Mouse (Mus musculus): ENCODE data around the gene Clec10a. TPM values are rescaled to one million over a fixed set of nuclear protein-coding genes. Genes with fewer than 3 reads are reported as not detected.

Gene Clec10a
- 10 to 100 TPM; 13.5 to 18.3 TPM for total RNA-seq (2023)

DNA sequence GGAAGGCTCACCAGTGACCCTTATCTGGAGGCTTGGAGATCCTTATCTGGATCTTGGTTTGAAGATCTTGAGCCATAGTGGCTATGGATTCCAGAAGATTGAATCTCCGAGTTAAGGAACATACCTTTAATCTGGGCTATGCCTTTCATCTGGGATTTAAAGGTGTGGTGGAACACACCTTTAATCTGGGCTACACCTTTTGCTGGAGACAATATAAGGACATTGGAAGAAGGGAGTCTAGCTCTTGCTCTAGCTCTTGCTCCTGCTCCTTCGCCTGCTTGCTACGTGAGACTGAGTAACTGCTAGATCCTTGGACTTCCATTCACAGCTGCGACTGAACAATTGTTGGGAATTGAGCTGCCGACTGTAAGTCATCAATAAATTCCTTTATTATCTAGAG is at the start of gene Clec10a:
Gene Clec10a (plus strand): TSS at position 301 of the 400 bp plus-strand sequence.

DNA sequence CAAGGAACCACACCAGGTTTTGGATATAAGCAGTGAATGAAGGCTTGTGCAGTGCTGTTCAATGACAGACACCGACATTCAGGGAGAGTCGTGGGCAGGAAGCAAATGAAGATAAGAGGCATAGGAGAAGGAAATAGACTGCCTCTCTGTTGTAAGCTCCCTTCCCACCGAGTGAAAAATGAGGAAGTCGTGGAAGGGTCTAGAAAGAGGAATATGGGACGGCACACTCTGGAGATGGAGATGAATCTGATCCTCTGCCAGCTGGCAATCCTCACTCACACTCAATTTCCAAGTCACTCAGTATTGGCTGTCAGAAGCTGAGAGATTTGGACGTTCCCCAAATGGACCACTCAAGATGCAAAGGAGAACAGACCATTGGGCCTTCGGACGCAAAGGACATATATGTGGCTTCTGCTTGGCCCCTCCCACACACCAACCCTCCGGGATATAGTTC is 26.0 kb upstream of the Clec10a start, which contains the start of gene Mgl2:
Gene Mgl2 (plus strand): TSS at position 404 of the 454 bp plus-strand sequence.

DNA sequence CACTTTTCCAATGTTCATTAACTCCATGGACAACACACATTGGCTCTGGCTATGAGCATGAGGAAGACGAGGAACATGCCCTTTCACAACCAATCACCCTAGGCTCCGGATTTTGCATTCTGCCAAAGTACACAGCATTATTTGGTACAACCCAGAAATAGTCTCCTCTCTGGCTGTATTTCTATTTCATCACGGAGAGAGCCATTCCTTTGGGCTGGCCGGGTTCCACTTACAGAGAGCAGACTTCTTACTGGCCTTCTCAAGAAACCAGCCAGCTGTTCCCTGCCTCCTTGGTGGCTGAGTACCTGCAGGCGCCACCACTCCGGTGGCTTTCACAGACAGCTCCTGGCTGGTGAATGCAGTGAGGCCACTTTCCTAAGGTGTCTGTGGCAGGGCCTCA is 56.4 kb downstream of the Clec10a start, which contains the start of gene Slc16a11:
Gene Slc16a11 (plus strand): TSS at position 330 of the 400 bp plus-strand sequence.

Other genes with a start within 250 kb of the Clec10a start
- 10 to 100 TPM; 75.4 to 79.7 TPM for gene Gps2, start 242.3 kb upstream of the Clec10a start, total RNA-seq (2023)
- 100 to 1,000 TPM; 498 to 503 TPM for gene Eif5a, start 234.2 kb upstream of the Clec10a start, total RNA-seq (2023)
- gene Ybx2, start 220.4 kb upstream of the Clec10a start, total RNA-seq (2023) = not detected
- gene Slc2a4, start 208.0 kb upstream of the Clec10a start, total RNA-seq (2023) = under 1 TPM; 0.55 to 0.60 TPM
- not detected for gene Cldn7, start 191.4 kb upstream of the Clec10a start, total RNA-seq (2023)
- 10 to 100 TPM; 65.2 to 68.4 TPM for gene Ctdnep1, start 175.0 kb upstream of the Clec10a start, total RNA-seq (2023)
- gene Elp5, start 173.7 kb upstream of the Clec10a start, total RNA-seq (2023) = 10 to 100 TPM; 25.3 to 27.8 TPM
- 100 to 1,000 TPM; 537 TPM for gene Gabarap, start 165.1 kb upstream of the Clec10a start, total RNA-seq (2023)
- 10 to 100 TPM; 43.3 to 47.1 TPM for gene Phf23, start 160.4 kb upstream of the Clec10a start, total RNA-seq (2023)
- 10 to 100 TPM; 17.5 to 21.4 TPM for gene Dvl2, start 155.6 kb upstream of the Clec10a start, total RNA-seq (2023)
- gene Acadvl, start 140.8 kb upstream of the Clec10a start, total RNA-seq (2023) = 10 to 100 TPM; 34.6 to 40.2 TPM
- gene Dlg4, start 139.3 kb upstream of the Clec10a start, total RNA-seq (2023) = 1 to 10 TPM; 5.7 to 6.7 TPM
- gene Asgr1, start 102.1 kb upstream of the Clec10a start, total RNA-seq (2023) = not detected
- gene Asgr2, start 63.6 kb upstream of the Clec10a start, total RNA-seq (2023) = under 1 TPM in 1 of 2 experiments, not detected in 1; 0.42 TPM
- gene Mgl2, start 25.9 kb upstream of the Clec10a start, total RNA-seq (2023) = 10 to 100 TPM; 11.4 to 12.2 TPM
- gene Slc16a11, start 56.6 kb downstream of the Clec10a start, total RNA-seq (2023) = not detected
- 1 to 10 TPM; 1.3 to 1.7 TPM for gene Slc16a13, start 64.9 kb downstream of the Clec10a start, total RNA-seq (2023)
- gene Bcl6b, start 73.6 kb downstream of the Clec10a start, total RNA-seq (2023) = under 1 TPM in 1 of 2 experiments, not detected in 1; 0.13 TPM
- gene 0610010K14Rik, start 81.7 kb downstream of the Clec10a start, total RNA-seq (2023) = 10 to 100 TPM; 39.0 to 42.3 TPM
- gene Gm21988, start 83.6 kb downstream of the Clec10a start, total RNA-seq (2023) = 1 to 10 TPM; 3.8 to 6.1 TPM
- gene Rnasek, start 83.6 kb downstream of the Clec10a start, total RNA-seq (2023) = 100 to 1,000 TPM; 105 to 118 TPM
- under 1 TPM; 0.33 to 0.60 TPM for gene Alox12, start 99.2 kb downstream of the Clec10a start, total RNA-seq (2023)
- under 1 TPM; 0.35 to 0.62 TPM for gene Alox12e, start 166.4 kb downstream of the Clec10a start, total RNA-seq (2023)
- gene Alox15, start 195.8 kb downstream of the Clec10a start, total RNA-seq (2023) = 10 to 100 TPM in 1 of 2 experiments, 1 to 10 TPM in 1; 6.2 to 13.0 TPM